Mouse (Mus musculus): ENCODE measurements at regions not wholly inside any gene's neighbourhood (a gene's known extent, or its start where the extent isn't known, plus 50 kb on each side); places are given as distances from the start of the nearest gene placed in this dataset.

GRCm38 (mm10) chr11:6898357-6899097 is 61.1 kb upstream of the Gm11983 start:
- TF ChIP-seq POLR2A (IDR thresholded peaks at IDR 0.05; ENCODE audit: borderline replicate concordance, insufficient read depth, low read length) (no peak), CTCF (IDR thresholded peaks at IDR 0.05; ENCODE audit: borderline replicate concordance, insufficient read depth, low read depth, low read length) (no peak)
